Mouse (Mus musculus): ENCODE measurements around the gene Palb2. TPM values are rescaled to one million over a fixed set of nuclear protein-coding genes. Genes with fewer than 3 reads are reported as not detected.

Gene Palb2
- polyA plus RNA-seq, 1 experiment from 2014 or later = 8.2 TPM

DNA sequence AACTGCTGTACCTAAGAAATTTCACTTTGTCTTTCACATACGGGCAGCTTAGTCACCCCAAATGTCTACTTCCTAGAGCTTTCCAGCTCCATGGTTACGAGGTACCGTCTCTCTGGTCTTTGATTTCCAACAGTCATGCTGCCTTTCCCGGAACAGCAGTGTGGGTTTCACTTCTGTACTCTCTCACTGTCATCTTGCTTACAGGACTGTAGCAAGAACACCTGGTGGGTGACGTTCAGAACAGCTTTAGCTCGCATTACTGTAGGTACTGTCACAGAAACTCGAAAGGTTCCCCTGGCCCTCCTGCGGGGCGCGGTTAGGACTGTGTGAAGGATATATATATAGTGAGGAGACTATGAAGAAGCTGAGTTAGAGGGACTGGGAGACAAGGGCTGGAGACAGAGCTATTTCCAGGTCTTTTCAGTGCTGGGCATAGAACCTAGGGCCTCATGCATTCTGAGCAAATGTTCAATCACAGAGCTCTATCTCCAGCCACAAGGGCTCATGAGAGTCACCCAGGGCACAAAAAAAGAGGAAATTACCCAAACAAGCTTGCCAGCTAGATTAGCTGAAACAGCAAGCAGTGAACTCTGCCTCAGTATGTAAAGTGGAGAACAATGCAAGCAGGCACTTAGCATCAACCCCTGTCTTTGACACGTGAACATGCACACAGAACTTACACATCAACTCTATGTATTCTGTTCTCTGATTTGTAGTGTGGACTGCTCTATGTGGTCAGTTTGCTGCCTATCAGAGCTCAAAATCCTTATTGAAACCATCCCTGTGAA lies 45.4 kb downstream of the Palb2 start:
- peaks cover 60% of the 10 kb centered on the region for H3K36me3 ChIP-seq (ENCODE audit: insufficient read depth, low read length)

DNA sequence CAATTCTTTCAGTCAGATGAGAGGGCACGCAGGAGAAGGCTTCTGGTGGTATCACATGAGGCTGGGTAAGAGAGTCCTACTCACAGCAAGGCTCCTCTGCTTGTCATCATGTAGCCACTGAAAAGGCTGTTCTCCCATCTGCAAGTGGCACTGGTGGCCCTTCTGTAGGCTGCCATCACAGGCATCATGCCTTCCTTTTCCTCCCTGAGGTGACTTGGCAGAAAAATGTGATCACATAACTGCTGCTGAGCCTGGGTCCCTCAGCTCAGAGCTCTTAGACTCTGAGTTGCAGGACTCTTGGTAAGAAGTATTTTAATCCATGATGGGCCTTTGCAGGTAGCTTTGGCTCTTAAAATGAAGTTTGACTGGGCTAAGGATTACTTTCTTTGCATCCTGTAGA lies 51.7 kb downstream of the Palb2 start:
- no peak overlapping the region for H3K27ac ChIP-seq
- DNase-seq (ENCODE audit: low spot score) (no peak), ATAC-seq (replicated peaks; ENCODE audit: low FRiP score, low read depth) (no peak)
- 89% methylated on average over 1 of the region's 1 CpGs for WGBS
- H3K4me2 ChIP-seq (ENCODE audit: low read length) = no peak overlapping the region
- H3K4me3 ChIP-seq (replicated peaks; ENCODE audit: low read depth, low read length) = no peak overlapping the region
- H3K27me3 ChIP-seq (ENCODE audit: insufficient read depth, low read length) = no peaks in the 10 kb centered on the region
- peaks cover 64% of the 10 kb centered on the region for H3K36me3 ChIP-seq (ENCODE audit: insufficient read depth, low read length)
- H3K4me1 ChIP-seq (replicated peaks; ENCODE audit: insufficient read depth, low read length) = no peaks in the 10 kb centered on the region
- TF ChIP-seq CTCF (IDR thresholded peaks at IDR 0.05; ENCODE audit: low read depth) = no peak
- H3K9me3 ChIP-seq (replicated peaks; ENCODE audit: low read length) = no peaks in the 10 kb centered on the region
- H3K9ac ChIP-seq (ENCODE audit: low read depth, low read length) = no peak overlapping the region

More for the DNA sequence above, 45.4 kb downstream of the Palb2 start:
- Histone ChIP-seq H3K27ac (no peak overlapping the region), H3K9me3 (replicated peaks; ENCODE audit: low read length) (no peaks in the 10 kb centered on the region), H3K4me3 (replicated peaks; ENCODE audit: low read depth, low read length) (no peak overlapping the region), H3K4me1 (replicated peaks; ENCODE audit: insufficient read depth, low read length) (no peaks in the 10 kb centered on the region), H3K27me3 (ENCODE audit: insufficient read depth, low read length) (no peaks in the 10 kb centered on the region), H3K4me2 (ENCODE audit: low read length) (no peak overlapping the region), H3K9ac (ENCODE audit: low read depth, low read length) (no peak overlapping the region)
- DNase-seq (ENCODE audit: low spot score) = no peak
- no peak for TF ChIP-seq CTCF (IDR thresholded peaks at IDR 0.05; ENCODE audit: low read depth)
- no peak for ATAC-seq (replicated peaks; ENCODE audit: low FRiP score, low read depth)
- WGBS = 89% methylated on average over 11 of the region's 11 CpGs

DNA sequence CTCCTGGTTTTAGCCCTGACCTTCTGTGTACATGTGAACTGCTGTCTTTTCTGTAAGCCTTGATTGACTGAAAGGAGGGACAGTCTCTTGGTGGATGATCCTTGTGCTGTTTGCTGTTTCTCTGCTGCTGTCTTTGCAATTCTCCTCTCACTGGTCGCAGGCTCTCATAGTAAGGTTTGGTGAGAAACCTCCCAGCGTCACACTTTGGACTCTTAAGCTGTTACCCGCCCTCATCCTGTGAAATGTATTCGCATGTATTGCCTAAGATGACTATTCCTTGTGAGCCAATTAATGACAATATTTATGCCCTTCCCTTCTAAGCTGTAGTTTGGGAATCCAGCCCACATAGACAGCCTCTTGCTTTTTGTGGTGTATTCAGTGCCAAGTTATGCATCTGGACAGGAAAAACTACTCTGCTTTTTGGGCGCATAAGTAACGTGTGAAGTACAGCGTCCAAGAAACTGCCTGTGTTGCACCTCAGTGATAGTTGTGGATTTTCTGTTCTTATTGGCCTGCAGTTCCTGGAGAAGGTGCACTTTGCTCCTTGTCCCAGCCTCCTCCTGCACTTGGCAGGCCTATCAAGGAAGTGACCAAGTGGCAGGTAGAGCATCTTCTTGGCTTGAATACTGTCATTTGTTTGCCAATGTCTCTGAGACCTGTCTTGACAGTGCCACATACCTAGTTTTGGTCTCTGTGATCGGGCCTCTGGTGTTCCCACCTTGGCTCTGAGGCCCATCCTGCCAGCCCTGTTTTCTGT lies 52.8 kb downstream of the Palb2 start:
- no peak overlapping the region for H3K9ac ChIP-seq (ENCODE audit: low read depth, low read length)
- no peaks in the 10 kb centered on the region for H3K4me1 ChIP-seq (replicated peaks; ENCODE audit: insufficient read depth, low read length)
- WGBS = 89% methylated on average over 8 of the region's 8 CpGs
- H3K27me3 ChIP-seq (ENCODE audit: insufficient read depth, low read length) = no peaks in the 10 kb centered on the region
- no peaks in the 10 kb centered on the region for H3K9me3 ChIP-seq (replicated peaks; ENCODE audit: low read length)
- no peak for DNase-seq (ENCODE audit: low spot score)
- no peak for TF ChIP-seq CTCF (IDR thresholded peaks at IDR 0.05; ENCODE audit: low read depth)
- H3K4me3 ChIP-seq (replicated peaks; ENCODE audit: low read depth, low read length) = no peak overlapping the region
- no peak for ATAC-seq (replicated peaks; ENCODE audit: low FRiP score, low read depth)
- H3K36me3 ChIP-seq (ENCODE audit: insufficient read depth, low read length) = peaks cover 63% of the 10 kb centered on the region
- no peak overlapping the region for H3K4me2 ChIP-seq (ENCODE audit: low read length)
- H3K27ac ChIP-seq = no peak overlapping the region

DNA sequence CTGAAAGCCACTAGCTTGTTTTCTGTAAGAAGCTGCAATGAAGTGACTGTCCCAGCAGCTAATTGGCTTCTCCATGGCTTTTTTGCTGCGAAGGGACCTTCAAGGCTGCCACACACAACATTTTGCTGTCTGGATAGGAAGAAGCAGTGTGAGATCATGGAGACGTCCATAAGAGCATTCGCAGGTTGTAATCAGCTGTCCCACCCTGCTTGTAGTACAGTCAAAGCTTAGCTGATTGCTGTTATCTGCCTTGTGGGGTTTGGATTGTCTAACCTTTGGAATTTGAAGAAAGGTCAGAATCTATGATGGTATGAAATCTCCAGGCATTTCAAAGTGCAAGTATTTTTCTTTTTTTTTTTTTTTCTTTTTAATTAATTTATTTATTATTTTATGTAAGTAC lies 58.4 kb downstream of the Palb2 start:
- ATAC-seq (replicated peaks; ENCODE audit: low FRiP score, low read depth) (no peak), DNase-seq (ENCODE audit: low spot score) (no peak)
- no peaks in the 10 kb centered on the region for H3K4me1 ChIP-seq (replicated peaks; ENCODE audit: insufficient read depth, low read length)
- no peak for TF ChIP-seq CTCF (IDR thresholded peaks at IDR 0.05; ENCODE audit: low read depth)
- H3K9ac ChIP-seq (ENCODE audit: low read depth, low read length) = no peak overlapping the region
- H3K27ac ChIP-seq = no peak overlapping the region
- no peaks in the 10 kb centered on the region for H3K9me3 ChIP-seq (replicated peaks; ENCODE audit: low read length)
- no peak overlapping the region for H3K4me2 ChIP-seq (ENCODE audit: low read length)
- no peak overlapping the region for H3K4me3 ChIP-seq (replicated peaks; ENCODE audit: low read depth, low read length)
- H3K36me3 ChIP-seq (ENCODE audit: insufficient read depth, low read length) = peaks cover 66% of the 10 kb centered on the region
- WGBS = 85% methylated on average over 3 of the region's 3 CpGs
- no peaks in the 10 kb centered on the region for H3K27me3 ChIP-seq (ENCODE audit: insufficient read depth, low read length)

DNA sequence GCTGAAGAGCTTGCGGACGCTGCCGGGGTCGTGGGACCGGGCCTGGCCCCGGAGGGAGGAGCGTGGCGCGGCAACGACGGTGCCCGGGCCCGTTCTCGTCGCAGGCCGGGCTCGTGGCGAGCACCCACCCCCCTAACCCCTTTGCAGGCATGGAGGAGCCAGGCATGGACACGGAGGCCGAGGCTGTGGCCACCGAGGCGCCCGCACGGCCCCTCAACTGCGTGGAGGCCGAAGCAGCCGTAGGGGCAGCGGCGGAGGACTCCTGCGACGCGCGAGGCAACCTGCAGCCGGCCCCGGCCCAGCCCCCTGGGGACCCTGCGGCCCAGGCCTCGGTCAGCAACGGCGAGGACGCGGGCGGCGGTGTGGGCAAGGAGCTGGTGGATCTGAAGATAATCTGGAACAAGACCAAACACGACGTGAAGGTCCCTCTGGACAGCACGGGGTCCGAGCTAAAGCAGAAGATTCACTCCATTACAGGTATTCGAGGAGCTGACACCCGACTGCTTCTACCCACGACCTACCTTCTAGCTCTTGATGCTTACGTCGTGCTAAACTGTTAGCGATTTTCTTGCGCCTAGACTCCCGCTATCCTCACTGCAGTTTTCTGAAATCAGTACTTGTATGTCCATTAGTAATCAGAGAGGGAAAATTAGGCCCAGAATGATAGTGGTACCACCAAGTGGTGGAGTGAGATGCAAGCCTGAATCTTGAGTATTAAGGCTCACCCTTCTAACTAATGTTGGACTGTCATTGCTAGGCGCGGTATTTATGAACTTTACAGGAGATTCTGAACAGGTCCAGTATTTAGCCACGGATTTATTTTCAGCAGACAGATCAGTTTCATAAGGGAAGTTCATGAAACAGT lies 65.0 kb downstream of the Palb2 start:
- Histone ChIP-seq H3K36me3 (ENCODE audit: insufficient read depth, low read length) (peaks cover 27% of the 10 kb centered on the region; the same call in 1 of the 2 replicates), H3K27me3 (ENCODE audit: insufficient read depth, low read length) (no peaks in the 10 kb centered on the region), H3K4me3 (replicated peaks; ENCODE audit: low read depth, low read length) (peak overlapping the region; percentile 97), H3K9me3 (replicated peaks; ENCODE audit: low read length) (no peaks in the 10 kb centered on the region), H3K4me2 (ENCODE audit: low read length) (peak overlapping the region; percentile 68), H3K4me1 (replicated peaks; ENCODE audit: insufficient read depth, low read length) (peaks cover 4% of the 10 kb centered on the region), H3K9ac (ENCODE audit: low read depth, low read length) (peak overlapping the region; percentile 92), H3K27ac (peak overlapping the region; percentile 94)
- TF ChIP-seq CTCF (IDR thresholded peaks at IDR 0.05; ENCODE audit: low read depth) = peak; percentile 57
- under 1% methylated on average over 57 of the region's 58 CpGs for WGBS
- peak; percentile 68 for DNase-seq (ENCODE audit: low spot score)
- no peak; the same call in 1 of the 2 replicates for ATAC-seq (replicated peaks; ENCODE audit: low FRiP score, low read depth)
